Mouse (Mus musculus) G1E-ER4 (cell line): Measurements from ENCODE around the gene Ptprt. TPM values are rescaled to one million over a fixed set of nuclear protein-coding genes. Genes with fewer than 3 reads are reported as not detected.

Experiments
- GATA1 ChIP-seq: IDR thresholded peaks from one replicate; pipeline ENCODE4 v1.8.0; 2012; ENCODE audit warnings: low read length, inconsistent platforms
- polyA plus RNA-seq: library from polyadenylated mRNA; stranded (reverse); fragments of >175 nt; gene quantifications from 2 replicates; pipeline ENCODE4 v1.2.3, GENCODE M21; 2012

Gene Ptprt
- polyA plus RNA-seq, 1 experiment = not detected

- TF ChIP-seq GATA1 = no peak
Measured at GRCm38 (mm10) chr2:162031636-162032035, 629.3 kb downstream of the Ptprt start.

GRCm38 (mm10) chr2:162001016-162001415 lies 659.9 kb downstream of the Ptprt start:
- TF ChIP-seq GATA1 = no peak

- no peak for TF ChIP-seq GATA1
Measured at GRCm38 (mm10) chr2:161982311-161982710, 678.6 kb downstream of the Ptprt start.

- TF ChIP-seq GATA1 = no peak
Measured at GRCm38 (mm10) chr2:161961179-161962163, 699.5 kb downstream of the Ptprt start.

- no peak for TF ChIP-seq GATA1
Measured at GRCm38 (mm10) chr2:161945424-161945823, 715.5 kb downstream of the Ptprt start.

- no peak for TF ChIP-seq GATA1
Measured at GRCm38 (mm10) chr2:161944689-161945088, 716.3 kb downstream of the Ptprt start.

- TF ChIP-seq GATA1 = no peak
Measured at GRCm38 (mm10) chr2:161941991-161942390, 719.0 kb downstream of the Ptprt start.

GRCm38 (mm10) chr2:161907214-161907613 lies 753.7 kb downstream of the Ptprt start:
- TF ChIP-seq GATA1 = no peak

- no peak for TF ChIP-seq GATA1
Measured at GRCm38 (mm10) chr2:161902196-161902595, 758.8 kb downstream of the Ptprt start.

GRCm38 (mm10) chr2:161884446-161884845 lies 776.5 kb downstream of the Ptprt start:
- TF ChIP-seq GATA1 = no peak

- TF ChIP-seq GATA1 = no peak
Measured at GRCm38 (mm10) chr2:161882580-161882979, 778.4 kb downstream of the Ptprt start.

GRCm38 (mm10) chr2:161880941-161881340 lies 780.0 kb downstream of the Ptprt start:
- TF ChIP-seq GATA1 = no peak

- TF ChIP-seq GATA1 = no peak
Measured at GRCm38 (mm10) chr2:161865231-161865630, 795.7 kb downstream of the Ptprt start.

- TF ChIP-seq GATA1 = no peak
Measured at GRCm38 (mm10) chr2:161858813-161859212, 802.1 kb downstream of the Ptprt start.

GRCm38 (mm10) chr2:161858361-161858760 lies 802.6 kb downstream of the Ptprt start:
- TF ChIP-seq GATA1 = no peak

- no peak for TF ChIP-seq GATA1
Measured at GRCm38 (mm10) chr2:161835001-161835400, 825.9 kb downstream of the Ptprt start.

- no peak for TF ChIP-seq GATA1
Measured at GRCm38 (mm10) chr2:161833846-161834245, 827.1 kb downstream of the Ptprt start.
